Mouse (Mus musculus): ENCODE measurements at regions not wholly inside any gene's neighbourhood (a gene's known extent, or its start where the extent isn't known, plus 50 kb on each side); places are given as distances from the start of the nearest gene placed in this dataset.

- H3K4me1 ChIP-seq (ENCODE audit: control insufficient read depth in 2 of 2, insufficient read depth in 2 of 2, low read length in 2 of 2): peaks cover 0 to 4% of the 10 kb centered on the region in 2 experiments; a peak in 2 of 4 replicates
- 38% methylated on average over 18 of the region's 18 CpGs for WGBS
- no peaks in the 10 kb centered on the region for H3K9me3 ChIP-seq (ENCODE audit: control insufficient read depth, low read length)
- no peaks in the 10 kb centered on the region for H3K36me3 ChIP-seq (ENCODE audit: control insufficient read depth, insufficient read depth, low read length)
- H3K9ac ChIP-seq (ENCODE audit: low read length): no peak overlapping the region
- peak overlapping the region; percentile 3 to 9; a peak in 1 of 4 replicates for H3K4me3 ChIP-seq (ENCODE audit: control insufficient read depth in 1 of 2, insufficient read depth in 1 of 2, low read depth in 1 of 2, low read length in 2 of 2)
- no peak overlapping the region for H3K27ac ChIP-seq (replicated peaks in 1 of 2; ENCODE audit: control insufficient read depth in 1 of 2, insufficient read depth in 1 of 2, low read depth in 2 of 2, low read length in 2 of 2)
- no peaks in the 10 kb centered on the region for H3K27me3 ChIP-seq (ENCODE audit: control insufficient read depth, insufficient read depth, low read length)
- H3K4me2 ChIP-seq (ENCODE audit: low read length): peak overlapping the region; percentile 48
- no peak for ATAC-seq (ENCODE audit: insufficient number of reproducible peaks, insufficient read depth, low FRiP score, low read depth)
Observed at GRCm38 (mm10) chr8:87235341-87236075, 236.9 kb downstream of the Cbln1 start.

- WGBS: 75% methylated on average over 5 of the region's 5 CpGs
- H3K4me2 ChIP-seq (ENCODE audit: low read length): no peak overlapping the region
- H3K9me3 ChIP-seq (ENCODE audit: control insufficient read depth, low read length): no peaks in the 10 kb centered on the region
- H3K9ac ChIP-seq (ENCODE audit: low read length): no peak overlapping the region
- H3K4me1 ChIP-seq (ENCODE audit: control insufficient read depth in 2 of 2, insufficient read depth in 2 of 2, low read length in 2 of 2): peaks cover 0 to 4% of the 10 kb centered on the region in 2 experiments; a peak in 2 of 4 replicates
- no peak overlapping the region for H3K4me3 ChIP-seq (ENCODE audit: control insufficient read depth in 1 of 2, insufficient read depth in 1 of 2, low read depth in 1 of 2, low read length in 2 of 2)
- no peaks in the 10 kb centered on the region for H3K27me3 ChIP-seq (ENCODE audit: control insufficient read depth, insufficient read depth, low read length)
- no peak overlapping the region for H3K27ac ChIP-seq (replicated peaks in 1 of 2; ENCODE audit: control insufficient read depth in 1 of 2, insufficient read depth in 1 of 2, low read depth in 2 of 2, low read length in 2 of 2)
- H3K36me3 ChIP-seq (ENCODE audit: control insufficient read depth, insufficient read depth, low read length): no peaks in the 10 kb centered on the region
- ATAC-seq (ENCODE audit: insufficient number of reproducible peaks, insufficient read depth, low FRiP score, low read depth): no peak
Observed at GRCm38 (mm10) chr8:87234336-87234735, 238.1 kb downstream of the Cbln1 start.

GRCm38 (mm10) chr8:87233805-87234331 is 238.5 kb downstream of the Cbln1 start:
- no peak overlapping the region for H3K4me2 ChIP-seq (ENCODE audit: low read length)
- H3K9ac ChIP-seq (ENCODE audit: low read length): no peak overlapping the region
- H3K27ac ChIP-seq (replicated peaks in 1 of 2; ENCODE audit: control insufficient read depth in 1 of 2, insufficient read depth in 1 of 2, low read depth in 2 of 2, low read length in 2 of 2): no peak overlapping the region
- H3K36me3 ChIP-seq (ENCODE audit: control insufficient read depth, insufficient read depth, low read length): no peaks in the 10 kb centered on the region
- WGBS: 57% methylated on average over 10 of the region's 10 CpGs
- H3K9me3 ChIP-seq (ENCODE audit: control insufficient read depth, low read length): no peaks in the 10 kb centered on the region
- no peak for ATAC-seq (ENCODE audit: insufficient number of reproducible peaks, insufficient read depth, low FRiP score, low read depth)
- H3K4me3 ChIP-seq (ENCODE audit: control insufficient read depth in 1 of 2, insufficient read depth in 1 of 2, low read depth in 1 of 2, low read length in 2 of 2): no peak overlapping the region
- H3K27me3 ChIP-seq (ENCODE audit: control insufficient read depth, insufficient read depth, low read length): no peaks in the 10 kb centered on the region
- H3K4me1 ChIP-seq (ENCODE audit: control insufficient read depth in 2 of 2, insufficient read depth in 2 of 2, low read length in 2 of 2): peaks cover 0 to 4% of the 10 kb centered on the region in 2 experiments; a peak in 2 of 4 replicates

- no peak overlapping the region for H3K4me2 ChIP-seq (ENCODE audit: low read length)
- ATAC-seq (ENCODE audit: insufficient number of reproducible peaks, insufficient read depth, low FRiP score, low read depth): no peak
- H3K9ac ChIP-seq (ENCODE audit: low read length): no peak overlapping the region
- H3K27ac ChIP-seq (replicated peaks in 1 of 2; ENCODE audit: control insufficient read depth in 1 of 2, insufficient read depth in 1 of 2, low read depth in 2 of 2, low read length in 2 of 2): no peak overlapping the region
- no peaks in the 10 kb centered on the region for H3K36me3 ChIP-seq (ENCODE audit: control insufficient read depth, insufficient read depth, low read length)
- H3K4me1 ChIP-seq (ENCODE audit: control insufficient read depth in 2 of 2, insufficient read depth in 2 of 2, low read length in 2 of 2): peaks cover 0 to 4% of the 10 kb centered on the region in 2 experiments; a peak in 2 of 4 replicates
- no peak overlapping the region for H3K4me3 ChIP-seq (ENCODE audit: control insufficient read depth in 1 of 2, insufficient read depth in 1 of 2, low read depth in 1 of 2, low read length in 2 of 2)
- H3K9me3 ChIP-seq (ENCODE audit: control insufficient read depth, low read length): no peaks in the 10 kb centered on the region
- H3K27me3 ChIP-seq (ENCODE audit: control insufficient read depth, insufficient read depth, low read length): no peaks in the 10 kb centered on the region
- 35% methylated on average over 4 of the region's 4 CpGs for whole genome bisulfite sequencing
Observed at GRCm38 (mm10) chr8:87231762-87232161, 240.6 kb downstream of the Cbln1 start.

- Histone ChIP-seq H3K4me1 (ENCODE audit: control insufficient read depth in 2 of 2, insufficient read depth in 2 of 2, low read length in 2 of 2) (no peaks in the 10 kb centered on the region), H3K9ac (ENCODE audit: low read length) (no peak overlapping the region), H3K4me2 (ENCODE audit: low read length) (no peak overlapping the region), H3K4me3 (ENCODE audit: control insufficient read depth in 1 of 2, insufficient read depth in 1 of 2, low read depth in 1 of 2, low read length in 2 of 2) (no peak overlapping the region), H3K27ac (replicated peaks in 1 of 2; ENCODE audit: control insufficient read depth in 1 of 2, insufficient read depth in 1 of 2, low read depth in 2 of 2, low read length in 2 of 2) (no peak overlapping the region), H3K27me3 (ENCODE audit: control insufficient read depth, insufficient read depth, low read length) (no peaks in the 10 kb centered on the region), H3K36me3 (ENCODE audit: control insufficient read depth, insufficient read depth, low read length) (no peaks in the 10 kb centered on the region), H3K9me3 (ENCODE audit: control insufficient read depth, low read length) (no peaks in the 10 kb centered on the region)
- ATAC-seq (ENCODE audit: insufficient number of reproducible peaks, insufficient read depth, low FRiP score, low read depth): no peak
- 84% methylated on average over 4 of the region's 4 CpGs for WGBS
Observed at GRCm38 (mm10) chr8:87230096-87230495, 242.3 kb downstream of the Cbln1 start.

GRCm38 (mm10) chr8:87229182-87229581 is 243.2 kb downstream of the Cbln1 start:
- H3K27me3 ChIP-seq (ENCODE audit: control insufficient read depth, insufficient read depth, low read length): no peaks in the 10 kb centered on the region
- no peak for ATAC-seq (ENCODE audit: insufficient number of reproducible peaks, insufficient read depth, low FRiP score, low read depth)
- WGBS: 85% methylated on average over 6 of the region's 6 CpGs
- no peak overlapping the region for H3K27ac ChIP-seq (replicated peaks in 1 of 2; ENCODE audit: control insufficient read depth in 1 of 2, insufficient read depth in 1 of 2, low read depth in 2 of 2, low read length in 2 of 2)
- no peaks in the 10 kb centered on the region for H3K36me3 ChIP-seq (ENCODE audit: control insufficient read depth, insufficient read depth, low read length)
- no peak overlapping the region for H3K9ac ChIP-seq (ENCODE audit: low read length)
- H3K4me1 ChIP-seq (ENCODE audit: control insufficient read depth in 2 of 2, insufficient read depth in 2 of 2, low read length in 2 of 2): no peaks in the 10 kb centered on the region
- H3K9me3 ChIP-seq (ENCODE audit: control insufficient read depth, low read length): no peaks in the 10 kb centered on the region
- H3K4me2 ChIP-seq (ENCODE audit: low read length): no peak overlapping the region
- no peak overlapping the region for H3K4me3 ChIP-seq (ENCODE audit: control insufficient read depth in 1 of 2, insufficient read depth in 1 of 2, low read depth in 1 of 2, low read length in 2 of 2)

- no peaks in the 10 kb centered on the region for H3K9me3 ChIP-seq (ENCODE audit: control insufficient read depth, low read length)
- ATAC-seq (ENCODE audit: insufficient number of reproducible peaks, insufficient read depth, low FRiP score, low read depth): 0 out of 2 replicates have a peak, but pooled peaks have one; percentile 29
- H3K27ac ChIP-seq (replicated peaks in 1 of 2; ENCODE audit: control insufficient read depth in 1 of 2, insufficient read depth in 1 of 2, low read depth in 2 of 2, low read length in 2 of 2): no peak overlapping the region
- no peaks in the 10 kb centered on the region for H3K27me3 ChIP-seq (ENCODE audit: control insufficient read depth, insufficient read depth, low read length)
- no peak overlapping the region for H3K4me2 ChIP-seq (ENCODE audit: low read length)
- no peaks in the 10 kb centered on the region for H3K36me3 ChIP-seq (ENCODE audit: control insufficient read depth, insufficient read depth, low read length)
- WGBS: 70% methylated on average over 6 of the region's 6 CpGs
- H3K4me1 ChIP-seq (ENCODE audit: control insufficient read depth in 2 of 2, insufficient read depth in 2 of 2, low read length in 2 of 2): no peaks in the 10 kb centered on the region
- H3K9ac ChIP-seq (ENCODE audit: low read length): no peak overlapping the region
- no peak overlapping the region for H3K4me3 ChIP-seq (ENCODE audit: control insufficient read depth in 1 of 2, insufficient read depth in 1 of 2, low read depth in 1 of 2, low read length in 2 of 2)
Observed at GRCm38 (mm10) chr8:87228777-87229176, 243.6 kb downstream of the Cbln1 start.

All from heart, embryonic 14.5 days (tissue).